Mouse (Mus musculus): Measurements from ENCODE around the gene Eya3.

DNA sequence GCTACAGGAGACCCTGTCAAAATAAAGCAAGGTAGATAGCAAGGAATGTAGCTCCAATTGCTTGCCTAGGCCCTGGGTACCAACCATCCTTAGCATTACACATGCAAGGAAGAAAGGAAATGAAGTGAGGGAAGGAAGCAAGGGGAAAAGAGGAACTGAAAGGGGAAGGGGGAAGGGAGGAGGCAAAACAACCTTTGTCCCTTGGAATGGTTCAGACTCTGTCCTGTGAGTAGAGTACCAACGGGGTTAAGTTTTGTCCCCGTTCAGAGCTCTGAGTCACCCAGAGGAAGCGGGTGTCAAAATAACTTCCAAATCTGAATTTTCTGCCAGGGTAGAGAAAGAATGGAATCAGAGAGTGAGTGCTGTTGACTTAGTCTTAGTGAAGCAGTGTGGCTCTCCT, 121.5 kb downstream of the Eya3 start:
- TF ChIP-seq POLR2A (IDR thresholded peaks at IDR 0.05; ENCODE audit: low read depth, low read length): no peak
- no peak for TF ChIP-seq CTCF (conservative IDR thresholded peaks at IDR 0.05 in 1 of 2, IDR thresholded peaks at IDR 0.05 in 1 of 2; ENCODE audit: low read depth in 2 of 2, low read length in 2 of 2)
- TF ChIP-seq MAFK (IDR thresholded peaks at IDR 0.05; ENCODE audit: insufficient replicate concordance, low read length): no peak
- TF ChIP-seq GABPA (IDR thresholded peaks at IDR 0.05; ENCODE audit: insufficient replicate concordance, low read depth, low read length): no peak
- no peak for TF ChIP-seq USF1 (IDR thresholded peaks at IDR 0.05; ENCODE audit: low read depth, low read length)
- no peak for TF ChIP-seq ETS1 (conservative IDR thresholded peaks at IDR 0.05; ENCODE audit: low read depth, low read length)
- TF ChIP-seq EP300 (IDR thresholded peaks at IDR 0.05; ENCODE audit: low read length): peak; percentile 84
